Mouse (Mus musculus) gastrocnemius, postnatal 25 days (tissue): Measurements from ENCODE around the gene Anks1b. TPM values are rescaled to one million over a fixed set of nuclear protein-coding genes. Genes with fewer than 3 reads are reported as not detected.

Source experiments
- DNase-seq: peaks from one replicate; pipeline ENCODE4 v3.0.0; 2022
- total RNA-seq, 2 experiments: library from RNA; stranded (reverse); gene quantifications; 1 replicate in 1 of 2; 2 replicates in 1 of 2; pipeline ENCODE4 v1.2.3; 2021

The Anks1b gene
- total RNA-seq, 2 experiments from 2014 or later: 0.16 to 0.36 TPM

DNA sequence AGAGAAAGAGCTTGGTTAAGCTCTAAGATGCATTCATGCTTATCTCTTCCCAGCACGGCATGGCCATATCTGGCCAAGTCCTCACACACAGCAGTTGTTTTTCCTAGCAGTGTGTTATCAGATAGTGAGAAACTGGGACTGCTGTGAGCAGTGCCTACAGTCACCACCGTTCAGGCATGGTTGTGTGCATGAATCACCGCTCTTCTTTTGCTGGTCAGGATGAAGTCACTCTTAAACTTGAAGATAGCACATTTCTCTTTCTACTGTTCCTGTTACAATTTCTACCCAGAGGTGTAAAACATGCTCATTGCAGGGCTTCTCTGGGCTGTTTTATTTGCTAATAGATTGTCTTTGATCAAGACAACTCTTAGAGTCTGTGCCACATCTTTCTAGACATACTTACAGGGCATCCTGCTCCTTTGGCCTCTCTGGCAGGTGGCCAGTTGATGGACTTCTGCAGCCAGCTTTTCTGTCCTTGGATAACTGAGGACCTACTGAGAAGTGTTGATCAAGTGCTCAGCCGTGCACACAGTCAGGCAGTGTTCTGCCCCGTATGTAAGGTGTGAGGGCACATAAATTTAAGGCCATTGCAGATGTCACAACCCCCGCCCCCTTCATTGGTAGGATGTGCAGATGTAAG lies 296.8 kb downstream of the Anks1b start:
- no peak for DNase-seq

- DNase-seq: no peak
These were observed 317.1 kb downstream of the Anks1b start for GRCm38 (mm10) chr10:90190366-90190765.

DNA sequence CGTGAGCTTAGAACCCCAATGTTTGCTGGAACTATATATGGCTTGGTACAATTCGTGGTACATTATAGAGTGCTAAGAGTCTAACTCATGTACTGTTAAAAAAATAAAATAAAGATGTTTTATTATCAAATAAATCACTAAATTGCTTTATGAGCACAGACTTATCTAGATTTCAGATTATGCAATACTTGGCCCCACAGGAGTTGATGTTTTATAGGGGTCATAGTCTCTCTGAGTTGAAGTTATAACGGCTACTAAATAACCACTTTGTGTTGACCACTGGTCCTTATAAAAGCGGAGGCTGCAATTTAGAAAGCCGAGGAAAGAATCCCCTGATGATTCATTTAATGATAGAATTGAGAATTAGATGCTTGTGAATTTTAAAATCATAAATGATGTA lies 323.6 kb downstream of the Anks1b start:
- no peak for DNase-seq

DNA sequence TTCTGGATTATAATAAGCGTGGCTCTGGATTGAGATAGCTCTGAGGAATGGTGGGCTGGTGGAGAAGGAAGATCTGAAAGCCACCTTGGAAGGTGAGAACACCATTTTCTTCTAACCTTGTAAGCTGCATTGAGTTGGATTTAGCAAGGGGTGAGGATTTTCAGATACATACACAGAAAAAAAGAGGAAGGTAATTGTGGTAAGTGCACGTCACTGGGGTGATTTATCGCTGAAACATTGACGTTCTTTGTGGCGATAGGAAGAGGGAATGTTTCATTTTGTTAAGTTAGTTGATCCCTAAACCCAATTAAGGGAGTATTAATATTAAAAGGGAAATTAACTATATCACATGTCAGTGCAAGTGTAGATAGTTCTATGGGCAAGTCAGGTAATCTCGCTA lies 336.7 kb downstream of the Anks1b start:
- no peak for DNase-seq

- no peak for DNase-seq
These were observed 347.2 kb downstream of the Anks1b start for GRCm38 (mm10) chr10:90220470-90220869.

DNA sequence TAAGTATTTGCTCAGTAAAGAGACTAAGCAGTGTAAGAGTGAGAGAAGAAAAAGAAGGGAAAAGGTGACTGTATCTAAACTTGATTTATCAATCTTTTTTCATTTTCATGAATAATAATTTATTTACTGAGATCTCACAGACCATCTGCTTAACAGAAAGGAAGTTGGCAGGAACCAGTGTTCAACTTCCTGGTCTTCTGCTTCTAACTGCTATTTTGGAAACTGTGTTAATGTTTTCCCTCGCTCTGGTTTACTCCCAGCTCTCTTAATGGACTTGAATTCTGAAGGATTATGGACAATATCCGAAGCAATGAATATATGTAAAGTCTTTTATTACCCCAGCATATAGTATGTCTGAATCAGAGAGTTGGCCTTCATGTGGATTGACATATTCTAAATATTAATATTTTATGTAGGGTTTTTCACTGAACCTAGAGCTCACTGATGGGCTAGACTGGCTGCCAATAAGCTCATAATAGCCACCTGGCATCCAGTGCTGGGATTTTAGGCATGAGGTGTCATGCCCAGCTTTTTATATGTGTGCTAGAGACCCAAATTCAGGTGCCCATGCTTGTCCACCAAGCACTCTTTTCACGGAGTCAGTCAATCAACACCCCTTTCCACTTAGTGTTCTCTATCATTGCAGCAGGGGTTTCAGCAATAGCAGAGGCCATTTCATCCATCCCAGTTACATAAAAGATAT lies 349.6 kb downstream of the Anks1b start:
- no peak for DNase-seq

GRCm38 (mm10) chr10:90235273-90235672 lies 362.0 kb downstream of the Anks1b start:
- DNase-seq: no peak

GRCm38 (mm10) chr10:90237290-90237689 lies 364.0 kb downstream of the Anks1b start:
- no peak for DNase-seq

DNA sequence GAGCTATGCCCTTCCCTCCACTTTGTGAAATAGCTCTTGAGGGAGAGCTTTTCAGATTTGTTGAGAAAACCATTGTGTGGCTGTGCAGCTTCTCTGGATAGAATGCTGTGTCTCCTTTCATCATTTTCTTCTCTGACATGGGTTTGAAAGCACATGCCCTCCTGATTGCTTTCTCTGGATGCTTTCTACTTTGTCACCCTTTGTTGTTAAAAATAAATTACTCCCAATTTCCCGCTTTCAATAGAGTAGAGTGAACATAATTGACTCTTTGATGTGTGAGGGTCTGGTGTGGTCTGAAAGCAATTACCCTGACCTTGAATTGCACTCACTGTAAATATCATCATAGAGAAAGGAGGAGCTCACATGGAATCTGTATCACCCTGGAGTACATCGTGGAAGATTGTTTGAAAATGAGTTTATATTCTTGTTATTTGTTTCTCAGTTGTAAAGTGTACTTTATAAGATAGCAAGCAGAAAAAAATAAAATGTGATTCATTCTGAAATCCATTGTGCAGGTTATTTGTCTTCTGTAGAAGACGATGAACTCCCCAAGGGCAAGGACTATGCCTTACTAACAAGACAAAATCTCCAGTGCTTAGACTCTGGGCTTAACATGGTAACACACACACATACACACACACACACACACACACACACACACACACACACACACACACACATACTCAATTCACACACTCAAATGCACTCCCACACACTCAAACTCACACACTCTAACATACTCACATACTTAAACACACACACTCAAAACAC lies 385.8 kb downstream of the Anks1b start:
- no peak for DNase-seq

DNA sequence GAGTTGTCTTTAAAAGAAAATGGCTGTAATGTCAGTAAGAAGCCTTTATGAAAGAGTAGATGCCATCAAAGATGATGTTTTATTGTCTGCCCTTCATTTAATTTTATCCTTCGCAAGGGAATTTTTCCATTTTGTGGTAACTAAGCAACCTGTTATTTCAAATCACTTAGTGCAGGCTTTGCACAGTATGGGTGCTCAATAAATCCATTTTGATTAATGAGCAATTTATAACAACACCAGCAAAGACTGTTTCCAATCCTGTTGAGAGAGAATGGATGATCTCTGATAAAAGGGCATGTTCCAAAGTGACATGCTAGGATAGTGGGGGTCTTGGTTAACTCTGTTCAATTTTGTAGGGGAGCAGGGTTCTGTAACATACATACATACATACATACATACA lies 398.0 kb downstream of the Anks1b start:
- DNase-seq: no peak

DNA sequence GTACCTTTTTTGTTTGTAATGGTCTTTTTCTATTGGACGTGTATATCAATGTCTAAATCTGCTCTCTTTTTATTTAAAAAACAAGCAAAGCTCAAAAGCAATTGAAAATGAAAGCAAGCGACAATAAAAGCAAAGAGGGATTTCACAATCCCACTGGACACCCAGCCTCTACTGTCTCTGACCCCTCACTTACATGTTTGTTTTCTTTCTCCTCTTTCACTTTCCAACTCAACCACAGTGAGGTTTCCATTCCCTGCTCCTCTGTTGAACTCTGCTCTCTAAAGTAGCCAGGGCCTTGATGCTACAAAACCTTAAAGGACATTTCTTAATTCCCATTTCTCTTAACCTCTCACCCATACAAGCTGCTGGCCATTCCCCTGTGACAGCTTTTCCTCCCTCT lies 400.0 kb downstream of the Anks1b start:
- no peak for DNase-seq

DNA sequence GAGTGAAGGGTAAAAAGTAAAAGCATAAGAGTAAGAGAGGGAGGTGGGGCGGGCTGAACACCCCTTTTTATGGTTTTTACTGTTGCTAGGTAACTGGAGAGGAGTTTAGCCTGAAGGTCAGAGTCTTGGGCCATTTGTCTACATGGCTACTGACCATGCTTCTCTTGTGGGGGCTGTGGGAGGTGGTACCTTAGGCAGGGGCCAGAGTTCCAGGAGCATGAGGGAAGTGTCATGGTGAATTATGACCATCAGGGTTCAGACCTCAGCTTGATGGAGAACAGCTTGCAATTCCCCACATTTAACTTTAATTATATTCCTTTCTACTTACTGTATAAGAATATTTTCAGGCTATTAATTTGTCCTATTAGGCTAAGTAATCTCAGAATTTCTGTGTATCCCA lies 413.3 kb downstream of the Anks1b start:
- DNase-seq: no peak

GRCm38 (mm10) chr10:90303249-90303648 lies 429.9 kb downstream of the Anks1b start:
- DNase-seq: no peak

GRCm38 (mm10) chr10:90306156-90306555 lies 432.8 kb downstream of the Anks1b start:
- no peak for DNase-seq

DNA sequence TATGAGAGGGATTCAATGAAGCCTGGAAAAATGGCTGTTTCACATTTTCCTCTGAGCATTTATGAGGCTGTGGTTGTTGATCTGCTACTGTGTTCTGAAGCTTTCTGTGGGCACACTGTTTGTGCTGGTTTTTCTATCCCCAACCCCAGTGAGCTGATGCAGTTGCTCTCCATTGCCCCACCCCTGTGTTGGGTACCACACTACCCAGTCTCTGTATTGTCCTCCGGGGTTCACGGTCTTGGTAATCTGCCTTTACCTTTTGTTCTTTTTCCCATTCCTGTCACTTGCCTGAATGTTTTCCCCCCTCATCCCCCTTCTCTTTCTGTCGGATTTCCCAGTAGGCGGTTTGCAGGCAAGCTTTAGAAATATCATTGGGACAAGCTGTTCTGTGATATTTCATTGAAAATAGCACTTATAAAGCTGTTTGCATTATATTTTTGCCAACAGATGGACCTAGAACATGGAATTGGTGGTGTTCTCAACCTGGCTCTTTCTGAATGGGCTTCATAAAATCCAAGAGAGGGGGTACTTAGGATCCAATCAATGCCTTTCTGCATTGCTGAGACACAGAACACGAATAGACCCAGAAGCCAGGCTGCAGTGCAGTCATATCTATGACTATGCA lies 434.7 kb downstream of the Anks1b start:
- DNase-seq: no peak

DNA sequence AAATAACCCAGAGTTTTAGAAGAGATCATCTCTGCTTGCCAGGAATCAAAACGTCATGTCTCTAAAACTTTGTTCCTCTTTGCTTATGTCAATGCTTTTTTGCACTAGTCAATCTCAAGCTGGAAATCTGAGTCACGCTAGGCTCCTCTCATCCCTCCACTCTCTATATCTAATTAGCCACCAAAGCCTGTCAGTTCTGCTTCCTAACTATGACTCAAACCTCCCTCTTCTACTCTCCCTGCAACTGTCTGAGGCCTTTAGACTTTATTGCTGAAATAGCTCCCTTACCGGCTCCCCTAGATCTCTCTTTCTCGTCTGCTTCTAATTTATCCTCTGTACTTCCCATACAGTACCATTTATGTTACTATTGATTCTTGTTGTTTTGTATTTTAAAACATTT lies 456.5 kb downstream of the Anks1b start:
- DNase-seq: no peak

DNA sequence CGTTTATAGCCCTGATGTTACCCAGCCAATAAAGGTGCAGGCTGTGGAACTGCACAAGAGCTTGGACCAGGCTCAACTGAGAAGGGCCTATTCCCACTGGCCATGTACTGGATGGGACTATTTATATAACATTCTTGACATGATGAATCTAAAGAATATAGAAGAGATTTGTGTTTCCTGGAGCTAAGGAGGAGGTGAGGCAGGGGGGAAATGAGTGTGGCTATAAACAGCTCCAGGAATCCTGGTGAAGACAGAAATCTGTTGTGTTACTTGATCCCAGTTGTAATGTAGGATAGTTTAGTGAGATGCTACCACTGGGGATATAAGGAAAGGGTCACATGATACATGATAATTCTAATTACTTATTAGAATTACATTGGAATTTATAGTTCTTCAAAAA lies 472.1 kb downstream of the Anks1b start:
- no peak for DNase-seq

DNA sequence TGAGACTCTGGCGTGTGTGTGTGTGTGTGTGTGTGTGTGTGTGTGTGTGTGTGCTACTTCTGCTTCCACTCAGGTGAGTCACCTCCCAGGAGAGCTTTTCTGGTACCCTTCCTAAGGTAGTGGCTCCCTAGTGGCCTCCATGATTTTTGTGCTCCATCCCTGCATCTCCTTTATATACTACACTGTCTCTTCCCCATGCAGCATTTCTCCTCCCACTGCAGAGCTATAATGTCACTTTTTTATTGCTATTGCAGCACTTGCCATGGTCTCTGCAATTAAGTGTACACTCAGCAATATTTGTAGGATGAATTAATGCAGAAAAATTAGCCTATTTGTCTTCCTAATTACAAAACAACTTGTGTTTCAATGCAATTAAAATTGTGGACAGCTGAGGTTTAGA lies 482.9 kb downstream of the Anks1b start:
- DNase-seq: no peak

- DNase-seq: no peak
These were observed 484.0 kb downstream of the Anks1b start for GRCm38 (mm10) chr10:90357169-90357907.

GRCm38 (mm10) chr10:90369015-90369414 lies 495.7 kb downstream of the Anks1b start:
- no peak for DNase-seq

DNA sequence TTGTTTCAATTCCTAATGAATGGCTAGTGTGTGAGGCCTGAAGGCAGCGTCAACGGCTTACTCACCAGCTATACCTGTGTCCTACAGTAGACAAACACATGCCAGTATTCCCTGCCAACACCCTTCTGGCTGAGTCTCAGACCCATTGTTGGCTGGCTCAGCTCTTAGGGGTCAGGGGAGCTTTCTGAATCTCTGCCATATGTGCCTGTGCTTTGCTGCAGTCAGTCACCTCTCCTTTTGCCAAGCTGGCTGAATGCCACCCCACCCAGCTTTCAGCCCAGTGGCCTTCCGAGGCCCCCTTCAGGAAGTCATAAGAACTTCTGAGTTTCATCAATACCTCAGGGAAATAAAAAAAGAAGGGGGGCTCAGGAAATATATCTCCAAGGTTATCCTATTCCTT lies 497.4 kb downstream of the Anks1b start:
- DNase-seq: no peak

DNA sequence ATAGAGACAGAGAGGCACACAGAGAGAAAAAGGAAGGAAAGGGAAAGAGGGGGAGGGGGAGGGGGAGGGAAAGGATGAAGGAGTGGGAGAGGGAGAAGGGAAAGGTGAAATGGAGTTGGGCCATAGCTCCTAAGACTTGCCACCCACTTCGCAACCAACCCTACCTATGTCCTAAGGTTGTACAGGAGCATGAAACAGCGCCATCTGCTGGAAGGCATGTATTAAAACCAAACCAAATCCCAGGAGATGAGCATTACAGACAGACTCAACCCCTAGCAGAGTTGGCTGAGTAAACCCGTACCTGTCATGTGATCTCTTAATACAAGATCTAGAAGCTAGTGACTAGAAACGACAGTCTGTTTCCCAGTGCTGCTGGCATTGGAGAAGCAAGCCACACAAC lies 500.2 kb downstream of the Anks1b start:
- no peak for DNase-seq
